Mouse (Mus musculus) G1E-ER4 (cell line): ENCODE results near the gene Gm8906. TPM values are rescaled to one million over a fixed set of nuclear protein-coding genes. Genes with fewer than 3 reads are reported as not detected.
"Not testable (repeated sequence)": the region's sequence is repeated elsewhere in the genome, so short reads cannot be mapped to it uniquely, and the experiment has no call there.

Source experiments
- GATA1 ChIP-seq: IDR thresholded peaks from one replicate; pipeline ENCODE4 v1.8.0; 2012; ENCODE audit warnings: low read length, inconsistent platforms
- polyA plus RNA-seq: library from polyadenylated mRNA; stranded (reverse); fragments of >175 nt; gene quantifications from 2 replicates; pipeline ENCODE4 v1.2.3, GENCODE M21; 2012

Gene Gm8906
- not detected in 2 replicates for polyA plus RNA-seq

DNA sequence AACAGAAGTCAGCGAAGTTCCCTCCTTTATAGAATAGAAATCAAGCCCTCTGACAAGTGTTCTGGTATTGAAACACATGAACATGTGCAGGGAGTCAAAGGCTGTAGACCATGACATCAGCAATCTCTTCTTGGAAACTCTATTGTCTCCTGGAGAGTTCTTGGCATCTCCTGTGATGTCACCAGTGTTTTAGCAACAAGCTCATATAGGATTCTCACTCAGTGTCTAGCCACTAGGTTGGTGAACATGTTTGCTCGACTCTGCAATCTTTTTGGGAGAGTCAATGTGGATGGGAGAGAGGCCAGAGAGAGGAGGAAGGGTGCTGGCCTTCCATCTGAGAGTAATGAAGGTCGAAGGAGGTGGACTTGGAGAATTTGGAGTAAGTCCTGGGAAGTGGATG lies at the start of gene Gm8906:
TSS of gene Gm8906 (plus strand) at position 301 of the 400 bp plus-strand sequence.
- not testable (repeated sequence) for TF ChIP-seq GATA1

Other genes starting within 250 kb of the Gm8906 start
- gene Gm8890, start 246.7 kb upstream of the Gm8906 start, polyA plus RNA-seq: not detected in 2 replicates
- not detected in 2 replicates for gene Speer1, start 161.2 kb upstream of the Gm8906 start, polyA plus RNA-seq
- gene Gm8897, start 86.3 kb upstream of the Gm8906 start, polyA plus RNA-seq: not detected in 2 replicates
- gene Gm6460, start 92.2 kb downstream of the Gm8906 start, polyA plus RNA-seq: not detected in 2 replicates
- not detected in 2 replicates for gene Gm8922, start 179.3 kb downstream of the Gm8906 start, polyA plus RNA-seq